Mouse (Mus musculus) liver, embryonic 11.5 days (tissue): ENCODE data around the gene Gper1. TPM values are rescaled to one million over a fixed set of nuclear protein-coding genes. Genes with fewer than 3 reads are reported as not detected.

Source experiments
- ATAC-seq: fragments of 200-750 bp; cut with Nextera tagmentation; replicated peaks from 2 replicates; pipeline ENCODE4 v1.8.0; 2017; ENCODE audit warnings: moderate number of reproducible peaks, mild to moderate bottlenecking, moderate TSS enrichment, moderate library complexity; ENCODE audit not compliant: low FRiP score
- DNase-seq: peaks from one replicate; pipeline ENCODE4 v3.0.0-alpha.2; 2017; ENCODE audit warnings: low spot score
- H3K27ac ChIP-seq: fragments of 300-500 bp; sonication (generic); 2 replicates; pipeline ENCODE4 v1.5.1; 2014; ENCODE audit warnings: mild to moderate bottlenecking, low read depth, low read length, control low read depth
- H3K27me3 ChIP-seq: fragments of 300-500 bp; sonication (generic); replicated peaks from 2 replicates; pipeline ENCODE4 v1.6.1; 2014; ENCODE audit warnings: low read length, mixed read lengths; ENCODE audit not compliant: control insufficient read depth, insufficient read depth
- H3K36me3 ChIP-seq: fragments of 300-500 bp; sonication (generic); 2 replicates; pipeline ENCODE4 v1.6.1; 2014; ENCODE audit warnings: mild to moderate bottlenecking, low read length, moderate library complexity, mixed read lengths; ENCODE audit not compliant: control insufficient read depth, insufficient read depth
- H3K4me1 ChIP-seq: fragments of 300-500 bp; sonication (generic); replicated peaks from 2 replicates; pipeline ENCODE4 v1.6.1; 2014; ENCODE audit warnings: low read length, mixed read lengths; ENCODE audit not compliant: control insufficient read depth, insufficient read depth
- H3K4me2 ChIP-seq: fragments of 300-500 bp; sonication (generic); 2 replicates; pipeline ENCODE4 v1.6.1; 2014; ENCODE audit warnings: mild to moderate bottlenecking, control low read depth, moderate library complexity
- H3K4me3 ChIP-seq: fragments of 300-500 bp; sonication (generic); 2 replicates; pipeline ENCODE4 v1.5.1; 2014; ENCODE audit warnings: low read depth, low read length, control low read depth
- H3K9ac ChIP-seq: fragments of 300-500 bp; sonication (generic); 2 replicates; pipeline ENCODE4 v1.6.1; 2014; ENCODE audit warnings: low read depth, low read length, control low read depth
- H3K9me3 ChIP-seq: fragments of 300-500 bp; sonication (generic); 2 replicates; pipeline ENCODE4 v1.6.1; 2016; ENCODE audit warnings: low read length, inconsistent platforms, mixed read lengths; ENCODE audit not compliant: control insufficient read depth
- WGBS: fragments of 180-500 bp; shearing (Covaris S2); extraction: QIAGEN DNeasy Blood & Tissue Kit; methylation state at CpG from one replicate; pipeline ENCODE4 v1.1.7; 2014; 5-methylcytosine and 5-hydroxymethylcytosine counted together
- polyA plus RNA-seq: library from polyadenylated mRNA; unstranded; fragments of >200 nt; fragmentation: Nextera tagmentation; extraction: Ambion mirVana; gene quantifications from 2 replicates; pipeline ENCODE4 v1.2.1, GENCODE M21; 2014

Gper1 gene
- polyA plus RNA-seq, 1 experiment from 2014 or later: 0.38 TPM

DNA sequence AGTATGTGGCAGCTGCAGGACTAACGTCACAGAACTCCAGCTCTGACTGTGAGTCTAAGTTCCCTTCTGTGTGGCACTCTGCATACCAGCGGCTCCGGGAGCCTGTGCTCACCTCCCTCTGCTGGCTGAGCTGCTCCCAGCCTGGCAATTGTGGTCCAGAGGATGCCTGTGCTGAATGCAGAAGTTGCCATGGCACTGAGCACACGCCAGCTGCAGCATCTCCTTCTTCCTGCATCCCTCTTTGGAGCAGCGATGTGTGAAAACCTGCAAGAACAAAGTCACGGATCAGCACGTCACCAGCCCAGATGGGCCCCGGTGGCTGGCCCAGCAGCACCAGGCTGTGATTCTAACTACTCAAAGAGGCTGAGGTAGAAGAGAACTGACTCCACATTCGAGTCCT, 51.8 kb downstream of the Gper1 start:
- Histone ChIP-seq H3K4me1 (no peaks in the 10 kb centered on the region), H3K27me3 (no peaks in the 10 kb centered on the region), H3K27ac (no peak overlapping the region), H3K4me3 (no peak overlapping the region), H3K9me3 (no peaks in the 10 kb centered on the region), H3K36me3 (peaks cover 42% of the 10 kb centered on the region), H3K9ac (no peak overlapping the region), H3K4me2 (no peak overlapping the region)
- WGBS: 93% methylated on average over 9 of the region's 9 CpGs
- no peak for ATAC-seq
- DNase-seq: no peak

Other genes with a start within 250 kb of the Gper1 start
- gene Sun1, start 222.5 kb upstream of the Gper1 start, polyA plus RNA-seq: 46.0 and 50.4 TPM in 2 replicates
- gene Get4, start 170.8 kb upstream of the Gper1 start, polyA plus RNA-seq: 208 and 209 TPM in 2 replicates
- gene Adap1, start 97.5 kb upstream of the Gper1 start, polyA plus RNA-seq: 7.2 and 8.1 TPM in 2 replicates
- gene Cox19, start 71.7 kb upstream of the Gper1 start, polyA plus RNA-seq: 98.1 and 103 TPM in 2 replicates
- not detected in 2 replicates for gene Cyp2w1, start 70.5 kb upstream of the Gper1 start, polyA plus RNA-seq
- gene Gpr146, start 45.5 kb upstream of the Gper1 start, polyA plus RNA-seq: 13.4 and 15.1 TPM in 2 replicates
- 1.5 and 1.6 TPM in 2 replicates for gene C130050O18Rik, start 17.9 kb upstream of the Gper1 start, polyA plus RNA-seq
- 49.4 and 52.0 TPM in 2 replicates for gene 3110082I17Rik, start 37.4 kb downstream of the Gper1 start, polyA plus RNA-seq
- 4.6 and 5.7 TPM in 2 replicates for gene Zfand2a, start 61.4 kb downstream of the Gper1 start, polyA plus RNA-seq
- not detected in 2 replicates for gene Uncx, start 120.3 kb downstream of the Gper1 start, polyA plus RNA-seq